Mouse (Mus musculus): ENCODE results near the gene Olfr1396.

The Olfr1396 gene

DNA sequence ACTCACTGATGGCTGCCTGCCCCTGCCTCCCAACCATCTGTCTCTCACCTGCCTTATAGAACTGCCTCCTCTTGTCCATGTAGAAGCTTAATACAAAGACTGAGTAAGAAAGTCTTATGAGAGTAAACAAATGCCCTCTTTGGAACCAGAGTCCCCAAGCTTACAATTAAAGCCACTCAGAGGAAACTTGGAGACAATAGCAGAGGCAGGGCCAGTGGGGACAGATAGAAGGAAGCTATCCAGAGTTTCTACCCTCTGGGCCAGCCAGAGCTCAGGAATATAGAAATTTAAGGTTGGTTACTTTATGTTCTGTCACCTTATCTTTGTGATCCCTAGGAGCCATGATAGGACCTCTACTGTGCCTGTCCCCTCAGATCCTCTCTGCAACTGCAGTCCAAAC lies at the start of gene Olfr1396:
TSS of gene Olfr1396 (minus strand) at position 101 of the 400 bp plus-strand sequence.
- in situ Hi-C loops (cut with MboI; ENCODE audit: low sequenced_read_pairs): loop anchor here (25.0 kb wide), 1 partner anchor 148 kb away; no protein-coding TSS in a partner anchor

DNA sequence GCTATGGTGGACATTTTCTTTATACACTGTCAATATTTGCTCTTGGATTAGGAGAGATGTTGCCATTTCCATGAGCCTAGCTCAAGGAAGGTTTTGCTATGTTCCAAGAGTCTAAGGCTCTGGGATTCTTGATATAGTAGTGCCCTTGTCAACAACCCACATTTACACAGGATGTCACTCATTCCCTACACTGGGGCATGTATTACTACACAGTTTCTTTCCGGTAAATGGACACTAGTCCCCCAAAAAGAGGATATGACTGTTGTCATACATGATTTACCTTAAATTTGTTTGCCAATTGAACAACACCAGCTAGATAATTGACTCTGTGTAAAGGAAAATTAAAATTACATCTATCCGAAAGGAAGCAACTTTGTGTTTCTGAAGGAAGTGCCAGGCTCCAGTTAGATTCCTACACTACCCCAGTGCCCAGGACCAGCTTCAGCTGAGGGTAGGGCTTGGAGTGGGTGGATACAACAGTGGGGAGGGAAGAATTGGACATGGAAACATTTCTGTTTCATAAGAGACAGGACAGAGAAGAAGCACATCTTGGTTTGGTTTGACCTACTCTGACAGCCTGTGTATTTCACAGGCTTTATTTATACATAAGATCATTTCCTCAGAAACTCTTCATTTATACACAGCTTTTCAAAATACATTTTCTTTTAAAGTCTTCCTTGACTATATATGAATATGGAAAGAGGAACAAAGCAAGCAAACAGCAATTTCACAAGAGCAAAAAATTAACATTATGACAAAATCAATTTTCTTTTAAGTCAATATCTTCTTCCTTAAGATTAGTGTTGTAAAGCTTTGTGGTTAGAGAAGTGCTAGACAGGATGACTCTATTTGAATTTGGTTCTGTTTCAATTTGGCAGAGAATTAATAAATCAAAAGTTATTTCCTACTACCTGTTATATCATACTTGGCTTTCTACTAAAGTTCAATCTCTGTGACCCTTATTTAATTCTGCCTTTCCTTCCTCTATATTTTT lies 42.4 kb upstream of the Olfr1396 start:
- in situ Hi-C loops (cut with MboI; ENCODE audit: low sequenced_read_pairs): loop anchor here (25.0 kb wide), 1 partner anchor 380 kb away; the partner anchor contains the start of genes Olfr1381 and Olfr1382

DNA sequence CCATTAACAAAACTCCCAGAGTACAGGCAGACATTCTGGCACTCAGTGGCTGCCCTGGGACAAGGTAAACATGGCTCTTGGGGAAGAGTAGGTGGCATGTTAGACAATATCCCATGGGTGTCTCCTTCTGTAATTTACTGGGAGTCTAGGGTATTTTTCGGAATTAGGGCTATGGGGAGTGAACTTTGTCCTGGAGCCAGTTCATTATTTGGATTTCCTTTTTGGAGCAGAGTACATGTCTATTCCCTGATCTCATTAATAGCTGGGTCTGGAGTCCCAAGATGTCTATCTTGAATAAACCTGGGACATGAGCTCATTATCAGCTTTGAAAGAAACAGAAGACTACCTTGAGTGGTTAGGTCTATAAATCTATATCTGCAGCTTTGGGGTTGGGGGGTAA lies 39.4 kb upstream of the Olfr1396 start, which contains the start of gene Olfr1394:
TSS of gene Olfr1394 (plus strand) at position 301 of the 400 bp plus-strand sequence.
- in situ Hi-C loops (cut with MboI; ENCODE audit: low sequenced_read_pairs): loop anchor here (25.0 kb wide), 1 partner anchor 383 kb away; the partner anchor contains the start of genes Olfr1381 and Olfr1382

DNA sequence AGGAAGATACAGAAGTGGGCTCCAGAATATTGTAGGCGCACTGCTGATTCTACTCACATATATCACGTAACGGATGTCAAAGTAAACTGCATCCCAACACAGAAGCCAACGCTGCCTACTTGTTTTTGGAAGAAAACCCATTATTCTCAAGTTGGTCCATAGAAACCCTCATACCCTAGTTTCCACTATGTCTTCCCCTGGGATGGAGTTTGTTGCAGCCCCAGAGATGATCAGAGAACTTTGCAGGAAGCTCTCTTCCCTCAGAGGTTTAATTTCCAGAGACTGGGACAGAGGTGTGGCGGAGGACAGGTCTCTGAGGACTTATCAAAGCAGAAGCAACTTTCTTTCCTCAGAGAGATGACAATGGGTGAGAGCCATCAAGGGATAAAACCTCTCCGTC lies 27.3 kb upstream of the Olfr1396 start, which contains the start of gene Olfr1395:
TSS of gene Olfr1395 (plus strand) at position 301 of the 400 bp plus-strand sequence.
- in situ Hi-C loops (cut with MboI; ENCODE audit: low sequenced_read_pairs): no loop called here

DNA sequence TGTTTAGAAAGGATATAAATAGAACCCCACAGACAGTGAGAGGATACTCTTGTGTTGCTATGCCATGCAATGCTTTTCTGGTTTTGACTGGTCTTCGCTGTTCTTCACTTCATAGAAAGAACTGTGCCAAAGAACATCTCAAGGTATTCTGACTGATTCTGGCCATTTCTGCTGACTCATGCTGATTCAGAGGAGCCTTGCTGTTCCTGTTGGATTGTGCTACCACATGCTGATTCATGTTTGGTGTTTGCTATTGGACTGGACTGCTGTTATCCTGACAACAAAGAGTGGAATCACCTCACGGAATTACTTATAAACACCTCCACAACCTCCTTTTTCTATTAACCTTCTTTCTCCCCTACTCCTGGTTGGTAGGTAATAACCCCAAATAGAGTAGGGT lies 9.5 kb upstream of the Olfr1396 start:
- in situ Hi-C loops (cut with MboI; ENCODE audit: low sequenced_read_pairs): loop anchor here (25.0 kb wide), 1 partner anchor 138 kb away; no protein-coding TSS in a partner anchor

DNA sequence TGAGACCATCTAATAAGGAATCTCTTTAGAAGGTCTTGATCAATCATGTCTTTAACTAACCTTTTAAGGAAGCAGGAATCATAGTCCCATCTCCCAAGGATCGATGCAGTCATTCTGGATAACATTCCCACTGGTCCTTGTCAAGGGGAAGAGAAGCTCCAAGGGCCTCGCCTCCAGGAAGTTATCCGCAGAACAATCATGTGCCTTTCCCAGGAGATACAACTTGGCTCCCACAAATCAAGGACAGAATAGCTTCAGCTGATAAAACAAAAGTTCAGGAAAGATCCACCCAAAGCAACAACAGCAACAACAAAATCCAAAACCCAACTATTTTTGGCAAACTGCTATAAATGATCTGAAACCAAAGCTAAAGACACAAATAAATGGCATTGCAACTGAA lies 5.0 kb upstream of the Olfr1396 start:
- in situ Hi-C loops (cut with MboI; ENCODE audit: low sequenced_read_pairs): loop anchor here (25.0 kb wide), 1 partner anchor 143 kb away; no protein-coding TSS in a partner anchor

DNA sequence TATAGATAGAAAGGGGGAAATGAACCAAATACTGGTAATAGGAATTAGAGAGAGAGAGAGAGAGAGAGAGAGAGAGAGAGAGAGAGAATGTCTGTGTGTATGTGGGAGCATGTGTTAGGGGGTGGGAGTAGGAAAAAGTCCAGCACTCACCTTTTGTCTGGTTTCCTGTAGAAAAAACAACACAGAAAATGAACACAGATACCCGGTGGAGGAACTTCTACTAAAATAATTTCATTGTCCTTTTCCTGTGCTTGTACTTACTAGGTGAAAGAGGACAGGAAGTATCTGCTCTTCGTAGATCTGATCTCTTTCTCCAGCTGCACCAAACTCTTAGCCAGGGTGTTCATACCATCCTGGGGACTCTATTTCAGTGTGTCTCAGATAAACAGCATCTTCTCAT lies 516 bp downstream of the Olfr1396 start:
- in situ Hi-C loops (cut with MboI; ENCODE audit: low sequenced_read_pairs): loop anchor here (25.0 kb wide), 1 partner anchor 148 kb away; no protein-coding TSS in a partner anchor

DNA sequence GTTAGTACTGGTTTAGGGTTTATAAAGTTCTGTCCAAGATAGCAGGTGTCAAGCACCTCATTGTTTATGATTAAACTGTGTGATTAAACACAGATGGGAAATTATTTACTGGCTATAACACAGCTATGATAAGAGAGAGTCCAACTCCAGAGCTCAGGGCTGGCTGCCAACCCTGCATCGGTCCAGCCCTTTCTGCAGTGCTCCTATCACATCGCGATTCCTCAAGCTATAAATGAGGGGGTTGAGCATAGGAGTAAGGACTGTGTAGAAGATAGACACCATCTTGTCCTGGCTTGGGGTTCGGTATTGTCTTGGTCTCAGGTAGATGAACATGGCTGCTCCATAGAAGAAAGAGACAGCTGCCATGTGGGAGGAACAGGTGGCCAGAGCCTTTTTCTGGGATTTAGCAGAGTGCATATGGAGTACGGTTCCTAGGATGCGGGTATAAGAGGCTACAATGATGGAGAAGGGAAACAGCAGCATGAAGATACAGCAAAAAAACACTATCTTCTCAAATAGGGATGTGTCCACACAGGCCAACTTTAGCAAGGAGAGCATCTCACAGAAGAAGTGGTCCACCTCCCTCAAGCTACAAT lies 2.0 kb downstream of the Olfr1396 start:
- in situ Hi-C loops (cut with MboI; ENCODE audit: low sequenced_read_pairs): loop anchor here (25.0 kb wide), 1 partner anchor 150 kb away; no protein-coding TSS in a partner anchor

DNA sequence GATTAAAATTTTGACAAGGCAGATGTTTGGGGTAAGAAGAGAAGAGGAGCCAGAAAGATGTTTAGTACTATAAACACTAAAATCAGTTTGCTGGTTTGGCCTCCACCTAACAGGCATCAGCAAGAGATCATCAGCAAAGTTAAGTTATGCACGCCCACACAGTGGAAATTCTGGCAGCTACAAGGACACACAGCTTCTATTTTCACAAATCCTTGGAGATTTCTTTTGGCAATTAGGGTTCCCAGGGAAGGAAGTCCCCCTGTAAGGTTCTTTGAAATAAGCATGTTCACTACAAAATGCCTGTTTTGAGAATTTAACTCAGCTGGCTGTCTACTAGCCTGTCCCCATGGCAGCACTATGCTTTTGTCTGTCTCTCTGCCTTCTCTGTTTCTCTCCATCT lies 3.7 kb downstream of the Olfr1396 start:
- in situ Hi-C loops (cut with MboI; ENCODE audit: low sequenced_read_pairs): loop anchor here (25.0 kb wide), 1 partner anchor 151 kb away; no protein-coding TSS in a partner anchor

DNA sequence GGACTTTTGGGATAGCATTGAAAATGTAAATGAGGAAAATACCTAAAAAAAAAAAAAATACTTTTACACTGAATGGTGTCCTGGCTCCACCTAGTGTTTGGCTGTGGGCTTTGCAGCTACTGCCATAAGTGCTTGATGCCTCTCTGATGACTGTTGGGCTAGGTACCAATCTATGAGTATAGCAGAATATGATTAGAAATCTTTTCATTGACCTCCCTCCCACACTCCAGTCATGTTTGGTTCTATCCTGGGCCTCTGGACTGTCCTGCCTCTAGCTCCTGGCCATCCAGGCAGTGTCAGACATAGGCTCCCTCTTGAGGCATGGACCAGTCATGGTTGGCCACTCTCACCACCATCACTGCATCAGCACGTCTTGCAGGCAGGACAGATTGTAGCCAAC lies 5.8 kb downstream of the Olfr1396 start:
- in situ Hi-C loops (cut with MboI; ENCODE audit: low sequenced_read_pairs): loop anchor here (25.0 kb wide), 1 partner anchor 153 kb away; no protein-coding TSS in a partner anchor

DNA sequence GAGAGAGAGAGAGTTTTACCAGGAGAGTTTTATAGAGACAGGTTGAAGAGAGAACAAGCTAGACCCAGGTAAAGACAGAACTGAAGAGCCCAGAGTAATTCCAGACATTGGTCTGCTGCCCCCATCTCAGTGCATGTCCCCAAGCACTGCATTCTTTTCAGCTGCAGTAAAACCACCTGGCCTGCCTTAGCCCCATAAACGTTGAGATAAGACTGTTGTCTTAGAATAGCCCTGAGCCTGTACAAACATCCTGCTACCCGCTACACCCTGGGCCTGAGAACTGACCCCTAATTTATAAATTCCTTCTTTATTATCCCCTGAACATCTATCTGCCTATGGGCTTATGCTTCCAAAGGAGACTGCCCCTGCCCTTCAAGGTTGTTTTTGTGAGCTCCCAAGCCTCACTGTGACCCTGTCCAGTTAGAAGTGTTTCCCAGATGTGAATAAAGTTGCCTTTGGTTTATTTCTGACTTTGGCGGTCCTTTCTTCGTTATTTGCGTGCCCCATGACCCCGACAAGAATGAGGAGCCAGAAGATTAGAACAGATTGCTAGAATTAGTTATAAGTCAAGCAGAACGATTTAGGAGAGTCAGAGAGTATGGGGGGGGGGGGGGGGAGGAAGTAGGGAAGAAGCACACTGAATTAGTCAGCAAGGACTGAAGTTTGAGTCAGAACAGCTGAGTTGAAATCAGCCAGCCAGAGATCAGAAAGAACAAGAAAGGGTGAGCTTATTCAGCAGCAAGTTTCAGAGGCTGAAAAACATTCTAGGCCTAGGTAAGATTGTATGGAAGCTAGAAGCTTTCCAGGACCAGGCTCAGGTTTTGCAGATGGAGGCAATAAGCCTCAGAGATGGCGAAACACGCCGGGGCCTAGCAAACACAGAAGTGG lies 6.8 kb downstream of the Olfr1396 start:
- in situ Hi-C loops (cut with MboI; ENCODE audit: low sequenced_read_pairs): loop anchor here (25.0 kb wide), 1 partner anchor 154 kb away; no protein-coding TSS in a partner anchor

DNA sequence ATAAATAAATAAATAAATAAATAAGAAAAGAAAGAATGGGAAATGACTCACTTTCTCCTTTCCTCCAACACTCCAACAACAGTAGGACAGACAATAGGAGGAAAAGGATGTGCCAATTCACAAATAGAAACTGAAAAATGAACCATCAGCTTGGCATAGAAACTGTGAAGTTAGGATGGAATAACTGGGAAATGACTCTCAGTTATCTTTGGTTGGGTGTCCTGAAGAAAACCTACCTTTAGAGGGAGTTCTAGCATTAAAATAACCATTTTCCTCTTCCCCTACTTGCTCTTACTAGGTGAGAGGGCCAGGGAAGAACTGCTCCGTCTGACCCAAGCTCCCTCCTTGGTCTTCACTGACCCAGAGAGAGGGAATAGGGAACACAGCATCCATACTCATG lies 8.9 kb downstream of the Olfr1396 start:
- in situ Hi-C loops (cut with MboI; ENCODE audit: low sequenced_read_pairs): loop anchor here (25.0 kb wide), 1 partner anchor 157 kb away; no protein-coding TSS in a partner anchor

DNA sequence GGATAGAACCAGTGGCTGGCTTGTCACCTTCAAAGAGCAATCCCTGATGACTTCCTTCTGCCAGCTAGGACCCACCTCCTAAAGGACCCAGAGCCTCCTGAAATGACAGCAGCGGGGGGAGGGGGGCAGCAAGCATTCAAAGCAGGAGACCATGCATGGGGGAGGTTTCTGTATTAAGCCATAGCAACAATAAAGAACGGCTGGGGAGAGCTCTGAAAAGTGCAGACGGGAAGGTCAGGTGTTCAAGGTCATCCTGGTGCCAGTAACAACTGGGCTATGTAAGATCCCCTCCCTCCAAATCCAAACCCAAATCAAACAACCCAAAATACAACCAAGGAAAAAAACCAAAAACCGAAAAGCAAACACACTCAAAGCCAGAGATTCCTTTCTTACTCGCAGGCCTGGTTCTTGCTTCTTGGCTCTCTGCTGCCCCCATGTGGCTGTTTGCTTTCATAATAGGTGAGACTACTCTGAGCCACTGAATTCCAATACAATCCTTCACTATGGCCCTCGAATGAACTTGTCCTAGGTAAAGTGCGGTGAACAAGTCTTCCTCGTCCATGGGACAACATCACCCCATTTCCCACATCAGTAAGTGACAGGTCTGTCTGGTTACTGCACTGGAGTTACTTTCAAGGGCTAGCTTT lies 11.5 kb downstream of the Olfr1396 start:
- in situ Hi-C loops (cut with MboI; ENCODE audit: low sequenced_read_pairs): loop anchor here (25.0 kb wide), 1 partner anchor 159 kb away; no protein-coding TSS in a partner anchor

DNA sequence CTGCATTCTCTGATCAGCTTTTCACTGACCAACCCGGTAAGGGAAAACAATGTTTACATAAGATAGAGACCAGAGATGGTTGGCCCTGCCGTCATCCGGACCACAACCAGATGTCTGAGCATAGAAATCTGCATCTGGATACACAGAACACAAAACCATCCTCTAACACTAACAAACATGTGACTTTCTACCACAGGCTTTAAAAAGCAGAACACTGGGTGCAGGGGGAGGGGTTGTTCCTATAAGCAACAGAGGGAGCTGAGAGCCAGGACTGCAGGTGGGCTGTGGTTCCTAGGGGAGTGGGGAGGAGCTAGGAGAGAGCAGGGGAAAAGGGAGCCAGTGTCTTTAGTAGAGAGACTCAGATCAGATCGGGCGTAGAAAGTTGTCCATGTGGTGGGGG lies 13.2 kb downstream of the Olfr1396 start:
- in situ Hi-C loops (cut with MboI; ENCODE audit: low sequenced_read_pairs): loop anchor here (25.0 kb wide), 1 partner anchor 161 kb away; no protein-coding TSS in a partner anchor

DNA sequence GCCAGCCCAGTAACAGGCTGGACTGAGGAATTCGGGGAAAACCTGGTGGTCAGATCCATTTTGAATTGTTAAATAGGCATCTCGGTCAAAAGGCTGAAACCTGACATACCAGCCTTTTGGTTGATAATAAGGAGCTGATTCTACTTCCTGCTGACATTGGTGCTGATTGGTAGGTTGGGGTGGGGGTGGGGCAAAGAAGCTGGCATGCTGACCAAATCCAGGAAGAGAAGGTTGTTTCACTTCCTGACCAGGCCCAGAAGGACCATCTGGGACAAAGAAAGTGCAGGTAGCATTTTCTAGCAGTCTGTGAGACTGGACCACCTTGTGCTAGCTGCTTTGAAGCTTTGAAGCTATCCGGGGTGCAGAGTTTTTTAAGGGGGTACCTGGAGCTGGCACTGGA lies 14.3 kb downstream of the Olfr1396 start:
- in situ Hi-C loops (cut with MboI; ENCODE audit: low sequenced_read_pairs): loop anchor here (25.0 kb wide), 1 partner anchor 162 kb away; no protein-coding TSS in a partner anchor

DNA sequence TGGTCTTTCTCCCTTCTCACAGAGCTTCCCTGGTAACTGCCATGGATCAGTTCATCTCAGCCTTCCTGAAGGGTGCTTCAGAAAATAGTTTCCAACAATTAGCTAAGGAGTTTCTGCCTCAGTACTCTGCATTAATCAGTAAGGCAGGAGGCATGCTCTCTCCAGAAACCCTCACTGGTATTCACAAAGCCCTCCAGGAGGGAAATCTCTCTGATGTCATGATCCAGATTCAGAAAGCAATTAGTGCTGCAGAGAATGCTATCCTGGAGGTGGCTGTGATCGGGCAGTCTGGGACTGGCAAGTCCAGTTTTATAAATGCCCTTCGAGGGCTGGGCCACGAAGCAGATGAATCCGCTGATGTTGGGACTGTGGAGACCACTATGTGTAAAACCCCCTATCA lies 19.3 kb downstream of the Olfr1396 start:
- in situ Hi-C loops (cut with MboI; ENCODE audit: low sequenced_read_pairs): loop anchor here (25.0 kb wide), 1 partner anchor 233 kb away; the partner anchor contains the start of gene Irgm1

DNA sequence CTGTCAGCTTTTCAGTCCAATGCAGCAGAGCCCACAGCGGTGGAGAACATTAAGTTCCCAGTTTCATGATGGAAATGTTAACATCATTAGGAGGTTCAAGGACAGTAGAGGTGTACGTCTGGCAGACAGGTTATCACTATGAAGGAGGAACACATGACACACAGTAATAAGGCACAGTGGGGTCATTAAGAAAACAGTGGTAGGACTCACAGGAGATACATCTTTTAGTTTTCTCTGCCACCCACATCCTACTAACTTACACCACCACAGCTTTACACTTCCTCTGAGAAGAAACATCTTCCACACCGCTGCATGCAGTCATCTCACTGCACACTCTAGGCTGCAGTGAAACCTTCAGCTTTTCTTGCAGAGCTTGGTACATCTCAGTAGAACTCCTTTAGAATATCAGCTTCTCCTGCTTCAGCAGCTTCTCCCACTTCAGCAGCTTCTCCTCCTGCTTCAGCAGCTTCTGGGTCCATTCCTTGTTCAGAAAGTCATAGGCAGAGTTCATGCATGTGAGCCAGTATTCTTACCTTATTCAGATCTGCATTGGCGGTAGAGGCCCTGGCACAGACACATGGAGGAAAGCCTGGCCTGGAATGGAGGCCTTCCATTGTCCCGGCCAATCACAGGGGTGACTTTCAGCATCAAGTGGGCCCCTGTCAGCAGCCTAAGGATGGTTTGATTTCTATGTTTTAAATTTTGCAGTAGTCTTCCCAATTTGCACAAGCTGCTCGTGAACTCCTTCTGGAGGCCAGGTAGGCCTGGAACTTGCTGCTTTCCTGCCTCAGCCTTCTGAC lies 20.6 kb downstream of the Olfr1396 start:
- in situ Hi-C loops (cut with MboI; ENCODE audit: low sequenced_read_pairs): loop anchor here (25.0 kb wide), 1 partner anchor 232 kb away; the partner anchor contains the start of gene Irgm1

DNA sequence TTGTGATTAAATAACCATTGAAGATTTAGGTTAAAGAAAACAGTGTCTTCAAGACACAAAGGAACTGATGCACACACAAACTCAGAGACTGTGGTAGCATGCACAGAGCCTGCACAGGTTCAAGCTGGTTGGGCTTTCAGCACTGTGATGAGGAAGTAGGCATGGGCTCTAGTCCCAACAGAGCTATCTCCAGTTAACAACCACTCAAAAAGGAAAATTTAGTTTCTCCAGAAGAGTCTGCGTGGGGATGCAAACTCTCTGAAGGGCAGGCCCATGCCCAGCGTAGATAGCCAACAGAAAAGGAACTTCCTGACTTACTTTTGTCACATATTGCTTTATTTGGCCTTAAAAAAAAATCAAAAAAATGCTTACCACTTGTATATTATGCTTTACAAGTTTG lies 21.9 kb downstream of the Olfr1396 start:
- in situ Hi-C loops (cut with MboI; ENCODE audit: low sequenced_read_pairs): loop anchor here (25.0 kb wide), 1 partner anchor 230 kb away; the partner anchor contains the start of gene Irgm1

Data from CH12F3 (cell line).